Mouse (Mus musculus) C2C12 (cell line): ENCODE results near the gene Kifap3.

Source experiments
- CEBPB ChIP-seq: IDR thresholded peaks from one replicate; pipeline ENCODE4 v1.6.1; 2011; ENCODE audit warnings: low read depth, mild to moderate bottlenecking, control low read depth, moderate library complexity
- CTCF ChIP-seq: IDR thresholded peaks from one replicate; pipeline ENCODE4 v1.5.1; 2011; ENCODE audit not compliant: control insufficient read depth, insufficient read depth, insufficient read length
- FOSL1 ChIP-seq: IDR thresholded peaks from one replicate; pipeline ENCODE4 v1.8.0; 2011; ENCODE audit warnings: mild to moderate bottlenecking, low read length; ENCODE audit not compliant: poor library complexity, insufficient read depth, severe bottlenecking
- MAX ChIP-seq: IDR thresholded peaks from one replicate; pipeline ENCODE4 v1.6.1; 2011; ENCODE audit warnings: mild to moderate bottlenecking, control low read depth
- MYOD1 ChIP-seq: IDR thresholded peaks from one replicate; pipeline ENCODE4 v1.6.1; 2011; ENCODE audit warnings: low read depth; ENCODE audit not compliant: control insufficient read depth, insufficient read length
- MYOG ChIP-seq: IDR thresholded peaks from one replicate; pipeline ENCODE4 v1.6.1; 2011; ENCODE audit not compliant: control insufficient read depth, insufficient read length; ENCODE audit errors: extremely low read depth
- USF1 ChIP-seq: IDR thresholded peaks from one replicate; pipeline ENCODE4 v1.6.1; 2011; ENCODE audit warnings: low read depth, mild to moderate bottlenecking, control low read depth, moderate library complexity

- TF ChIP-seq CTCF: no peak
- no peak for TF ChIP-seq CEBPB
- TF ChIP-seq MAX: no peak
- TF ChIP-seq USF1: no peak
- no peak for TF ChIP-seq MYOD1
- no peak for TF ChIP-seq FOSL1
- no peak for TF ChIP-seq MYOG
Observed at GRCm38 (mm10) chr1:163757462-163758207, 21.7 kb upstream of the Kifap3 start.
